Mouse (Mus musculus): ENCODE measurements at regions not wholly inside any gene's neighbourhood (a gene's known extent, or its start where the extent isn't known, plus 50 kb on each side); places are given as distances from the start of the nearest gene placed in this dataset.
A peak's percentile ranks its signal among the peaks of the same experiment; 100 is the strongest.

GRCm38 (mm10) chr12:9274181-9274580 lies 244.4 kb downstream of the Ttc32 start:
- no peak for DNase-seq

GRCm38 (mm10) chr12:9275697-9276096 lies 245.9 kb downstream of the Ttc32 start:
- no peak for DNase-seq

GRCm38 (mm10) chr12:9278735-9279134 lies 248.9 kb downstream of the Ttc32 start:
- DNase-seq = no peak

- DNase-seq = no peak
Observed at GRCm38 (mm10) chr12:9279893-9280605, 250.3 kb downstream of the Ttc32 start.

GRCm38 (mm10) chr12:9287271-9287670 lies 257.5 kb downstream of the Ttc32 start:
- no peak for DNase-seq

GRCm38 (mm10) chr12:9292656-9293055 lies 262.9 kb downstream of the Ttc32 start:
- no peak for DNase-seq

GRCm38 (mm10) chr12:9295211-9295610 lies 265.4 kb downstream of the Ttc32 start:
- no peak for DNase-seq

GRCm38 (mm10) chr12:9298848-9299655 lies 269.3 kb downstream of the Ttc32 start:
- no peak for DNase-seq

- peak in 1 of 2 experiments; percentile 4 for DNase-seq
Observed at GRCm38 (mm10) chr12:9304146-9304545, 265.8 kb upstream of the Osr1 start.

- DNase-seq = no peak
Observed at GRCm38 (mm10) chr12:9337891-9338672, 231.8 kb upstream of the Osr1 start.

GRCm38 (mm10) chr12:9338801-9339231 lies 231.1 kb upstream of the Osr1 start:
- DNase-seq = no peak

- no peak for DNase-seq
Observed at GRCm38 (mm10) chr12:9340769-9341168, 229.1 kb upstream of the Osr1 start.

- DNase-seq = no peak
Observed at GRCm38 (mm10) chr12:9345359-9345758, 224.6 kb upstream of the Osr1 start.

GRCm38 (mm10) chr12:9355512-9355911 lies 214.4 kb upstream of the Osr1 start:
- no peak for DNase-seq

- no peak for DNase-seq
Observed at GRCm38 (mm10) chr12:9357856-9358255, 212.1 kb upstream of the Osr1 start.

GRCm38 (mm10) chr12:9358872-9359271 lies 211.0 kb upstream of the Osr1 start:
- DNase-seq = peak; percentile 2 to 4

GRCm38 (mm10) chr12:9365931-9366330 lies 204.0 kb upstream of the Osr1 start:
- DNase-seq = no peak

- DNase-seq = no peak
Observed at GRCm38 (mm10) chr12:9368682-9369081, 201.2 kb upstream of the Osr1 start.

- DNase-seq = no peak
Observed at GRCm38 (mm10) chr12:9401956-9402355, 168.0 kb upstream of the Osr1 start.

GRCm38 (mm10) chr12:9404981-9405380 lies 164.9 kb upstream of the Osr1 start:
- DNase-seq = no peak

- no peak for DNase-seq
Observed at GRCm38 (mm10) chr12:9419311-9419710, 150.6 kb upstream of the Osr1 start.

GRCm38 (mm10) chr12:9430656-9431055 lies 139.3 kb upstream of the Osr1 start:
- no peak for DNase-seq

GRCm38 (mm10) chr12:9438575-9439161 lies 131.2 kb upstream of the Osr1 start:
- no peak for DNase-seq
